Mouse (Mus musculus) intestine, embryonic 15.5 days (tissue): ENCODE results near the gene H2bfm. TPM values are rescaled to one million over a fixed set of nuclear protein-coding genes. Genes with fewer than 3 reads are reported as not detected.

Experiments used
- polyA plus RNA-seq: library from polyadenylated mRNA; unstranded; fragments of >200 nt; fragmentation: Nextera tagmentation; extraction: Ambion mirVana; gene quantifications from 2 replicates; pipeline ENCODE4 v1.2.1, GENCODE M21; 2015

H2bfm gene
- polyA plus RNA-seq, 1 experiment from 2014 or later, result not detected

Other genes starting within 250 kb of the H2bfm start
- 6.0 and 7.8 TPM in 2 replicates for gene Tceal1, start 219.3 kb upstream of the H2bfm start, polyA plus RNA-seq
- 439 and 480 TPM in 2 replicates for gene Morf4l2, start 183.6 kb upstream of the H2bfm start, polyA plus RNA-seq
- not detected in 2 replicates for gene Glra4, start 147.2 kb upstream of the H2bfm start, polyA plus RNA-seq
- gene Plp1, start 104.7 kb upstream of the H2bfm start, polyA plus RNA-seq, result 4.6 and 5.8 TPM in 2 replicates
- 0.40 and 0.43 TPM in 2 replicates for gene Rab9b, start 58.6 kb upstream of the H2bfm start, polyA plus RNA-seq
- 51.1 and 52.2 TPM in 2 replicates for gene Tmsb15b2, start 48.2 kb downstream of the H2bfm start, polyA plus RNA-seq
- gene Tmsb15l, start 49.5 kb downstream of the H2bfm start, polyA plus RNA-seq, result 3.2 and 6.3 TPM in 2 replicates
- 21.5 and 24.8 TPM in 2 replicates for gene Tmsb15b1, start 49.5 kb downstream of the H2bfm start, polyA plus RNA-seq
- gene Zcchc18, start 65.8 kb downstream of the H2bfm start, polyA plus RNA-seq, result 15.5 and 17.8 TPM in 2 replicates
- gene Slc25a53, start 111.0 kb downstream of the H2bfm start, polyA plus RNA-seq, result 7.5 and 7.9 TPM in 2 replicates
- 5.1 and 6.3 TPM in 2 replicates for gene Fam199x, start 122.3 kb downstream of the H2bfm start, polyA plus RNA-seq
- gene Esx1, start 194.8 kb downstream of the H2bfm start, polyA plus RNA-seq, result not detected in 2 replicates